Comparison of ENCODE assay signal across 1 mouse cellular context in the genomic region with DNA sequence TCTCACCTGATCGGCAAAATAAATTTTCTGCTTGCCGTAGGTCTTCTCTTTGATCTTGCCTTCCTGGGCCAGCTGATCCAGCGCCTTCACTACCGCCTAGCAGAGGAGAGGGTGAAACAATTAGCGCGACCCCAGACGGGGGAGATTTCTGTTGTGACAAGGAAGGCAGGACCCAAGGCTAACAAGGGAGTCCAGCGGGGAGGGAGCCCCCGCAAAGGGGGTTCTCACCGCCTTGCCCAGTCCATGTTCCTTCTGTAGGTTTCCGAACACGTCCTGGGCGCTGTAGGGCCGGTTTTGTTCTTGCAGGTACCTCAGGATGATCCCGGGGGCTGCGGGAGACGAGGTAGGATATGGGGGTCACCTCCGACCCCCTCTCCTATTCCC.
TF ChIP-seq lines count a peak whose summit lies in the region.

No protein-coding gene starts in this region.

TF ChIP-seq in MEL, 35 proteins besides CTCF, POLR2A, EP300 and RAD21:
- TF ChIP-seq ZMIZ1 (IDR thresholded peaks at IDR 0.05; ENCODE audit: low read depth, low read length) (peak; percentile 7; the same call in 1 of the 2 replicates), SMC3 (IDR thresholded peaks at IDR 0.05; ENCODE audit: low read depth, low read length) (no peak)
